Mouse (Mus musculus) monocyte, adult 5-6 weeks (primary cell): ENCODE results near the gene Ceacam15. TPM values are rescaled to one million over a fixed set of nuclear protein-coding genes. Genes with fewer than 3 reads are reported as not detected.
"Not testable (repeated sequence)": the region's sequence is repeated elsewhere in the genome, so short reads cannot be mapped to it uniquely, and the experiment has no call there.

Experiments
- ATAC-seq: fragments of 153-309, 156-312 bp; replicated peaks from 2 replicates; pipeline ENCODE4 v1.8.0; 2017; ENCODE audit warnings: mild to moderate bottlenecking; ENCODE audit not compliant: low TSS enrichment, insufficient number of reproducible peaks, severe bottlenecking, poor library complexity, low FRiP score
- total RNA-seq: library from RNA; stranded (forward); fragments of 200-1000, 200-491, 200-594 nt; gene quantifications from 3 replicates; pipeline ENCODE4 v1.2.3, GENCODE M21; 2017

The Ceacam15 gene
- total RNA-seq: not detected in 3 replicates

DNA sequence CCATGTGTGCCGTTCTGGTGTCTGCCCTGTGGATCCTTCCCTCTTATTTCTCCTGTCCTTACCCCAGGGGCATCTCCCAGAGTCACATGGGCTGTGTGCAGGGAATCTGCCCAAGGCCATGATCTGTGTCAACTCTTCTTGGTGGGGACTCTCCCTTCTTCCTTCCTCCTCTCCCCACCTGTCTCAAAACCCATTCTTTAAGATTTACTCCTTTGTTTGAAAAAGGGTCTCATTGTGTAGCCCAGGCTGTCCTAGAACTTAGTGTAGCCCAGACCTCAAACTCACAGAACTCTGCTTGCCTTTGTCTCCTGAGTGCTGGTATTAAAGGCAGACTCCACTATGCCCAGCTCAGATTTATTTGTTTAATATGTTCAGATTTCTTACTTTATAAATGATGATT, at the start of gene Ceacam15:
TSS of gene Ceacam15 (minus strand) at position 101 of the 400 bp plus-strand sequence.
- ATAC-seq: no peak

DNA sequence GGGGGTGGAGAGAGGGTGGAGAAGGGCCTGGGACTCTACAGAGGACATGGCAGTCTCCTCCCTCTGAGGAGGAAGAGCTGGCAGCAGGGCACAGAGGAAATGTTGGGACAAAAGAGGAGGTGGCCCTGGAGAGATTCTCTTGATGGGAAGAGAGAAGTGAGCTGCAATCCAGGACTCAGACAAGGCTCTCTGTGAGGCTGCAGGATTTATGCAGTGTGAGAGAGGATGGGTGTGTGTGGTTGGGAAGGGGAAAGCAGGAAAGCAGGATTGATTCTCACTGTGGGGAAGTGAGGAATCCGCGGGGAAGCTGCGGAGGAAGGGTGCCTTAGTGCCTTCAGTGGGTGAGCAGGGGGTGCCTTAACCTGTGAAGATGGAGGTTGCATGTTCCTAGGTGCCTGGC, 47.0 kb upstream of the Ceacam15 start:
- not testable (repeated sequence) for ATAC-seq

DNA sequence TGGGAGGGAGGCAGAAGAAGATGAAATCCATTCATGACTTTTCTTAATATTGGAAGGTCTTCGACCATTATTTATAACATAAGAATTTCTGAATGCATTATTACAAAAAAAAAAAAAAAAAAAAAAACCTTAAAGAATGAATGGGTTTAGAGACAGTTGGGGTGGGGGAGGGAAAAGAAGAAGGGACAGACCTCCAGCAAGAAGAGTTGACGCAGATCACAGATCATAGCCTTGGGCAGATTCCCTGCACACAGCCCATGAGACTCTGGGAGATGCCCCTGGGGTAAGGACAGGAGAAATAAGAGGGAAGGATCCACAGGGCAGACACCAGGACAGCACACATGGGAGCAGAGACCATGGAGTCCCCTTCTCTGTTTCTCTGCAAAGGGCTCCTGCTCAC, 46.1 kb upstream of the Ceacam15 start, which contains the start of gene Ceacam9:
TSS of gene Ceacam9 (plus strand) at position 301 of the 400 bp plus-strand sequence.
- ATAC-seq: no peak

DNA sequence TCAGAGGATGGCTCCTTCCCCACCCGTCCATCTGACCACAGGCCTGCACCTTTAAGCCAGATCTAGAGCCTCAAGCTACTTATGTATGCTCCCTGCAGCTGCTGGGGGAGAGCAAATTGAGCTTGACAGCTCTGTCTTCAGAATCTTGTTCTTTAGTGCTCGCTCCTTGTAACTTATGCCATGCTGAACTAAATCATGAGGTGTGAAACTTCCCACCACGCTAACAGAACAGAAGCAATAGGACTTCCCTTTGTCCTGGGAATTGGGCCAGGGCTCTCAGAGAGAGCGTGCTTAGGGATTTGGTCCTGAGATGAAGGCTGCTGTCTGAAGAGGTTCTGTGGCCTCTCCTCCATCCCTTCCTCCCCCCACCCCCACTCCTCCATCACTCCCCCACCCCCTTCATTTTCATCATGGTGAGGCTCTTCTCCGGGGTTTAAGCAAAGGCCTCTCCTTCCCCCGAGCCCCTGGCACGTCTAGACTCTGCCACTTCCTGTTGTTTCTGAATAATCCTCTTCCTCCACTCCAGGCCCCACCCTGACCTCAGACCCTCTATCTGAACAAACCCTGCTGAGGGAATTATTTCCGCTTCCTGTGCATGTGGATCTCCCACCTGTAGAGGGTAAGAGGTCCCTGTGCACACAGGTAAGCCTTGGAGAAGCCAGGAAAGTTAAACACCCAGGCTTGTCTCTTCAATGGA, 41.1 kb upstream of the Ceacam15 start:
- ATAC-seq: not testable (repeated sequence)

DNA sequence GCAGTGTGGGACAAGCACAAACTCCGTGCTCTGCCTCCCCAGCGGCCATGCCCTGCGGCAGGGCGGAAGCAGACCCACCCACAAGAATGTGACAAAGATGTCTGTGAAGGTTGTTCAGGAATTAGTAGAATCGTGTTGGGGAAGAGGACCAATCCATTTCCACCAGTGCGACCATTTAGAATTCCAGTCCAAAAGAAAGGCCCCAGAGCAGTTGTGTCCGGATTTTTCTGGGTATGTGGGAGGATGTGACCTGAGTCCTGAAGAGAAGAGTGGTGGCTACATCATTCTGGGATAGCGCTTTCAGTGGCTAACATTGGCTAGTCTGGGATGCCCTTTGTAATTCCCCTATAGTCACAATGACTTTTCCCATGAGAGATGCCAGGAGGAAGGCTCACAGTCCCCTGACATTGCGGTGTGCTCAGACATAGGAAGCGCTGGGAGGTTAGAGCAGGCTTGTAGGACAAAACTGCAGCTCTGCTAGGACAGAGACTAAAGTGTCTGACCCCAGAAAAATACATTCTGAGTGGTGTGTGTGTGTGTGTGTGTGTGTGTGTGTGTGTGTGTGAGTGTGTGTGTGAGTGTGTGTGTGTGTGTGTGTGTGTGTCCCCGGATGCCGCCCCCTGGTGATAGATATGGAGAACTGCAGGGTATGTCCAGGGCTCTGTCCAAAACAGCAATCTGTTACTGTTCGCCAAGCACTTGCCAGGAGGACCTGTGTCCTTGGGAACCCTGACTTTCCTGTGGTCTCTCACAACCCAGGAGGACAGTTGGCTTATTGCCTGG, 37.3 kb upstream of the Ceacam15 start:
- no peak for ATAC-seq

DNA sequence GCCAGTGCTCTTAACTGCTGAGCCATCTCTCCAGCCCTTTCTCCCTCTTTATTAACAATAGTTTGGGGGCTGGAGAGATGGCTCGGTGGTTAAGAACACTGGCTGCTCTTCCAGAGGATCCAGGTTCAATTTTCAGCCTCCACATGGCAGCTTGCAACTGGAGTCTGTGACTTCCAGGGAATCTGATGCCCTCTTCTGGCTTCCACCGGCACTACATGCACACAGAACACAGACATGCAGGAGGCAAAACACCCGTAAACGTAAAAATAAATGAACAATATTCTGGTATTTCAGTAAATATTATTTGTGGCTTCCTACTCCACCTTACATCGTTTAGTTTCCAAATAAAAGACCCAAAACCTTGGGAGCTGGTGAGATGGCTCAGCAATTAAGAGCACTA, 35.1 kb upstream of the Ceacam15 start:
- ATAC-seq: no peak

DNA sequence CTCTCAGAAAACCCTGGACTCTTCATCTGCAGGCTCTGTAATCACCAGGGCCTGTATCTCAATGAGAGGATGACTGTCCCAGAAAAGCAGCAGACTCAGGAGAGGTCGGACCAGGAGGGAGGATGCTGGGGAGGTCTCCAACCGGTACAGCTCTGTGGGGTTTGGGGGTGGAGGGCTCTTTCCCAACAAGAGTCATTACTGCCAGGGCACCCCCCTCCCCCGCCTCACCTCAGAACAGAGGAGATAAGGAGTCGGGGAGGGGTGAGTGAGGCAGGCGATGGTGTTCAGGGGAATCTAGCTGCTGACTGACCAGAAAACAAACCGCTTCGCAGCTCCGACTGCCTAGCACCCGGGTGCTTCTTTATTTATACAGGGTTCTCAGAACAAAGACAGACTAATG, 32.7 kb upstream of the Ceacam15 start:
- ATAC-seq: no peak

DNA sequence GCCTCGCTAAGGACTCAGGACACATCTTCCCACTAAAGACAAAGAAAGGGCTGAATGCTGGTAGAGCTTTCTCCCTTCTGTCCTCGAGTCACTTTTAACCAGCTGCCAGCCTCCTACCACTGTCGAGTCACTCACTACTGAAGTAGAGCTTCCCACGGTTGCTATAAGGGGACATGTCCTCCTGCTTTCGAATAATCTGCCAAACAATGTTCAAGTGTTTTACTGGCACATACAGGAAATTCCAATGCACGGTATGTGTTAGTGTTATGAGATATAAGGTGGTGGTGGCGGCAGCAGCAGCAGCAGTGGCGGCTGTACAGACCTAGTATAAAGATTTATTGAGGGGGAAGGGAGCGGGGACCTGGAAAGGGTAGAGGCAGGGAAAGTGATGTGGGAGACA, 30.9 kb upstream of the Ceacam15 start:
- ATAC-seq: no peak

DNA sequence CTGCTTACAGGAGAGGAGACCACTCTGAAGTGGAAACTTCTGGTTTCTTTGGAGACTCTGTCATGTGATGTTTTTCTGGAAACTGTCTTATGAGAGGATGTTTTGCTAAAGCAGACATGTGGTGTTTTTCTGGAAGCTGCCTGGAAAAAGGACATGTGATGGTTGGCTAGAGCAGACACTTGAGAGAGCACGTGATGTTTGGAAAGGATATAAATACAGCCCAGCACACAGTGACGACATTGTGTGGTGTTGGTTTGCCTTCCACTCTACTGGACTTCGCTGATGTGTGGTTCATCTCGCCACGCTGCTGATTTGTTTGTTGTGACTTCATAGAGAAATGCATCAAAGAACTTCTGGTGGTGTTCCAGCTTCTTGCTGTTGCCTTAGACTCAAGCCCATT, 25.1 kb upstream of the Ceacam15 start:
- ATAC-seq: no peak

DNA sequence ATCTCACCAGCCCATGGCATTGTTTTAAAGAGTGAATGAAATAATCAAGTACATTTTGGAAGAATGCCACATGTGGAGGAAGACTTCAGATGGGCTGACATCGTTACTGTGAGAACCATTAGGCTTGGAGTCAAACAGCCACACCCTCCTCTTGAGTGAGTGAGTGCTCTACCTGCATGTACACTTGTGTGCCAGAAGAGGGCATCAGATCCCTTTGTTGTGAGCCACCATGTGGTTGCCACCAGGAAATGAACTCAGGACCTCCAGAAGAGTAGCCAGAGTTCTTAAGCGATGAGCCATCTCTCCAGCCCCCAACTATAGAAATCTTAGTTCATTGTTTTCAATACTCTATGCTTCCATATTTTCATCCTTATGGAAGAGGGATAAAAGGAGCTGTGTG, 23.5 kb upstream of the Ceacam15 start:
- ATAC-seq: no peak

DNA sequence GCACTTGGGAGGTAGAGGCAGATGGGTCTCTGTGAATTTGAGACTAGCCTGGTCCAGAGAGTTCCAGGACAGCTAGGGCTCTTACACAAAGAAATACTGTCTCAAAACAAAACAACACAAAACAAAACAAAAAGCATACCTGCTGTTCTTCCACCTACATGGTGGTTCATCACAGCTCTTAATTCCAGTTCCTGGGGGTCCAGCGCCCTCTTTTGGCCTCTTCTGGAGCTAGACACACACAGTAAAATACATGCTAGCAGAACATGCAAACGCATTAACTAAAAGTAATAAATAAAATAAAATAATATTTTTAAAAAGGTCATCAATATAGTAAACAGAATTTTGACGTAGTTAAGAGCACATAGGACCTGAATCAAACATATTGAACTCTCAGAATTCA, 19.5 kb upstream of the Ceacam15 start:
- ATAC-seq: no peak

DNA sequence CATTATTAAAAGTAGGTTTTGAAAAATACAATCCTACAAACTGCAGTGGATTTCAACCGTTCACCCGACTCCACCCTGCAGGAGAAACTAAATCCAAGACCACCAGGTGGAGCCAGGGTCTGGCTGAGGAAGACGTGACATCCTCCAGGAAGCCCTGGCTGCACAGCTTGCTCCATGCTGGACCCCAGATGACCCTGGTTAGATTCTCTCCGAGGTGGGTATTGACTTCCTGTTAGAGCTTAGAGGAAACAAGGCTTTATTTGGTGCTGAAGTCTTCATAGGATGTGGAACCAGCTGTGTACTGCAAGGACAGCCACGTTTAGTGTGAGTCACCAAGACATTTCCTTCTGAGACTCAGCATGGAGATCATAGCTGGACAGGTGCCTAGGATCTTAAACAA, 13.7 kb upstream of the Ceacam15 start:
- no peak for ATAC-seq

DNA sequence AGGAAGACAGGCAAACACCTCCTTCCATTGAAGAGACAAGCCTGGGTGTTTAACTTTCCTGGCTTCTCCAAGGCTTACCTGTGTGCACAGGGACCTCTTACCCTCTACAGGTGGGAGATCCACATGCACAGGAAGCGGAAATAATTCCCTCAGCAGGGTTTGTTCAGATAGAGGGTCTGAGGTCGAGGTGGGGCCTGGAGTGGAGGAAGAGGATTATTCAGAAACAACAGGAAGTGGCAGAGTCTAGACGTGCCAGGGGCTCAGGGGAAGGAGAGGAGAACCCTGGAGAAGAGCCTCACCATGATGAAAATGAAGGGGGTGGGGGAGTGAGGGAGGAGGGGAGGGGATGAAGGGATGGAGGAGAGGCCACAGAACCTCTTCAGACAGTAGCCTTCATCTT, 4.7 kb upstream of the Ceacam15 start:
- ATAC-seq: not testable (repeated sequence)

DNA sequence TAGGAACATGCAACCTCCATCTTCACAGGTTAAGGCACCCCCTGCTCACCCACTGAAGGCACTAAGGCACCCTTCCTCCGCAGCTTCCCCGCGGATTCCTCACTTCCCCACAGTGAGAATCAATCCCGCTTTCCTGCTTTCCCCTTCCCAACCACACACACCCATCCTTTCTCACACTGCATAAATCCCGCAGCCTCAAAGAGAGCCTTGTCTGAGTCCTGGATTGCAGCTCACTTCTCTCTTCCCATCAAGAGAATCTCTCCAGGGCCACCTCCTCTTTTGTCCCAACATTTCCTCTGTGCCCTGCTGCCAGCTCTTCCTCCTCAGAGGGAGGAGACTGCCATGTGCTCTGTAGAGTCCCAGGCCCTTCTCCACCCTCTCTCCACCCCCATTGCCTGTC, 806 bp downstream of the Ceacam15 start:
- ATAC-seq: not testable (repeated sequence)

DNA sequence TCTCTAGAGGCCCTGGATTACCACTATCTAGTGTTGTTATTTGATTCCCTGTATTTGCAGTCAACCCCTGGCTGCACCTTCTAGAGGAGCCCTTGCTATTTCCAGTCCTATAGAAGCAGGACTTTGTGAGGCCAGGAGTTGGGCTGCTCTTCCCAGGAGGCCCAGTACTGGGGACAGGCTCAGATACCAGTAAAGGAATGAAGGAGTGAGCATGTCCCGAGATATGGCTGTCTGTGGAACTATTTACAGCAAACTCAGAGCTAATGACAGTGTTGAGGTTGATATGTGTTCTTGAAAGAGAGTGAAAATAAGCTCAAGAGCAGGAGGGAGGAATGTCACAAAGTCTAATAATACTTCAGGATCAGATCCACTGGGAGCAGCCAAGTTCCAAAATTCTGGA, 1.7 kb downstream of the Ceacam15 start:
- ATAC-seq: no peak

DNA sequence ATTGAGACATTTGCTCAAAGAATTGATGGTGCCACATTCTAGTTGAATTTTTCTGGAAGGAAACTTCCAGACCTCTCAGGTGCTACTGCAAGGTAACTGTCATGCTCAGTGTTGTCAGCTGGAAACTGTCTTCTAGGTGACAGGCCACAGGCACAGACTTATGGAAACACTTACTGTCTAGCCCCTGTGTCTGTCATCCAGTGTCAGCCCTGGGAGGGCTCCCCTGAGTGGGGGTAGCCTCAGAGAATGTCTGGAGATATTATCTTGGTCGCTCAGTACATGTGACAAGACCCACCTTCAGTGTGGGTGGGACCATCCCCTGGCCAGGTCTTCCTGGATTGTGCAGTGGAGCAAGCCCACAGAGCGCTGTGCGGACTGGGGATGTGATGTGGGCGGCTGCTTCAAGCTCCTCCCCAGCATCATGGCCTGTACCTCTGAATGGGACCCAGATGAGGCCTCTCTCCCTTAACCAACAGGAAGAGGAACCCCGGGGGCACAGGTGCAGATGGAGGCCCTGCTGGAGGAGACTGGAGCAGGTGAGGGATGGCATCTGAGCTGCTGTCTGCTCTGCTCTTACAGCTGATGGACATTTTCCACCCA, 7.1 kb downstream of the Ceacam15 start:
- not testable (repeated sequence) for ATAC-seq

DNA sequence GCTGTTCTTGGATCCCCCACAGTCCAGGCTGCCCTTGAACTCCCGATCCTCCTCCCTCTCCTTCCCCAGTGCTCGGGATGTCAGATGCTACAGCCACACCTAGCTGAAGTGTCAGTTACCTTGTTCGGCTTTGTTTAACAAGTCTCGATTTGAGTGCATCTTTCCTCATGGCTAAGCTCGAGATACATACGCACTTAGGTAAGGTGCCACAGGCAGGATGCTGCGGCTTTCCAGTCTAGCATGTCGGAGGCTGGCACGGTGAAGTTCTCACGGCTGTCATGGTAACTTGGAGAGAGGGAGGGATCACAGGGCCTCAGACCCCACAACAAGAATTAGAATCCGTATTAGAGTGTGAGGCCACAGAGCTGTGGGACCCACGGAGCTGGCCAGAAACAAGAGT, 31.2 kb downstream of the Ceacam15 start:
- no peak for ATAC-seq

DNA sequence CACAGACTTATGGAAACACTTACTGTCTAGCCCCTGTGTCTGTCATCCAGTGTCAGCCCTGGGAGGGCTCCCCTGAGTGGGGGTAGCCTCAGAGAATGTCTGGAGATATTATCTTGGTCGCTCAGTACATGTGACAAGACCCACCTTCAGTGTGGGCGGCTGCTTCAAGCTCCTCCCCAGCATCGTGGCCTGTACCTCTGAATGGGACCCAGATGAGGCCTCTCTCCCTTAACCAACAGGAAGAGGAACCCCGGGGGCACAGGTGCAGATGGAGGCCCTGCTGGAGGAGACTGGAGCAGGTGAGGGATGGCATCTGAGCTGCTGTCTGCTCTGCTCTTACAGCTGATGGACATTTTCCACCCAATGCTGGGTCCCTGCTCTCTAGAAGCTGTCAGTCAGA, 32.4 kb downstream of the Ceacam15 start:
- not testable (repeated sequence) for ATAC-seq

DNA sequence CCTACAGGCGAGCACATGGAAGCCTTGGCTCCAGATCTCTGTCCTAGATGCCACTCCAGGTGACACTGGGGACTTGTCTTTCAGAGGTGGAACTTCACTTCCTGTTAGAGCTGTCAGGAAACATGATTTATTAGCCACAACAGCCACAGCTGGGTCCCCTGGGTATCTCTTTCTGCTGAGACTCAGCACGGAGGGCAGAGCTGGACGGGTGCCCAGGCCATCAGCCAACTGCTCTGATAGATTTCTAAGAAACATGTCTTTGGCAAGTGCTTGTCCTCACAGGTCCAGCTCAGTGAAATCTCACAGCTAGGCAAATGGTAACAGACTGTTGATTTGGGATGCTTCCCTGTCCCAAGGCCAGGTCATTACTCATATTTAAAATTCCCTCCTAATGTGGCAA, 36.5 kb downstream of the Ceacam15 start:
- ATAC-seq: no peak

DNA sequence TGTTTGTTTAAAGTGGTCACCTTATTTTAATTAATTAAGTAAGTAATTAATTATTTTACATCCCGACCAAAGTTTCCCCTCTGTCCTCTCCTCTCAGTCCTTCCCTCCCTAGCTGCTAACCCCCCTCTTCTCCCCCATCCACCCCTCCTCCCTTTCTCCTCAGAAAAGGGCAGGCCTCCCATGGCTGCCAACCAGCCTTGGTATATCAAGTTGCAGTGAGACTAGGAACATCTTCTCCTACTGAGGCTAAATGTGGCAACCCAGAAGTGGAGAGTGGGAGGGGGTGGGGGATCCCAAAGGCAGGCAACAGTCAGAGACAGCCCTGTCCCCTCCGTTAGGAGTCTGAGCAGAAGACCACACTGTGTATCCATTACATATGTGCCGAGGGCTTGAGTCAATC, 40.4 kb downstream of the Ceacam15 start:
- ATAC-seq: no peak
